Mouse (Mus musculus): Measurements from ENCODE around the gene Clint1.

GRCm38 (mm10) chr11:45907301-45907700 is 55.5 kb downstream of the Clint1 start:
- TF ChIP-seq EP300 (IDR thresholded peaks at IDR 0.05; ENCODE audit: low read depth) (no peak), CTCF (IDR thresholded peaks at IDR 0.05; ENCODE audit: low read depth) (no peak)
